Mouse (Mus musculus) cerebellum, adult 2 months (tissue): ENCODE measurements around the gene Orc1.

Experiments used
- CTCF ChIP-seq: fragments of 200-500 bp; IDR thresholded peaks from 2 replicates; pipeline ENCODE4 v1.5.1; 2011; ENCODE audit warnings: low read depth, mild to moderate bottlenecking, control low read depth, low read length, moderate library complexity, borderline replicate concordance; ENCODE audit not compliant: insufficient read depth
- POLR2A ChIP-seq: fragments of 200-500 bp; IDR thresholded peaks from 2 replicates; pipeline ENCODE4 v1.6.1; 2011; ENCODE audit warnings: low read length, control low read depth, borderline replicate concordance; ENCODE audit not compliant: insufficient read depth

- TF ChIP-seq POLR2A (no peak), CTCF (no peak)
These were observed 50.9 kb downstream of the Orc1 start for GRCm38 (mm10) chr4:108630096-108630495.
